Mouse (Mus musculus): ENCODE data around the gene Sema4a. TPM values are rescaled to one million over a fixed set of nuclear protein-coding genes. Genes with fewer than 3 reads are reported as not detected.
"Not testable (repeated sequence)": the region's sequence is repeated elsewhere in the genome, so short reads cannot be mapped to it uniquely, and the experiment has no call there.

Sema4a gene
- total RNA-seq, 2 experiments from 2014 or later: 33.1 to 38.1 TPM

GRCm38 (mm10) chr3:88436395-88437201, 24.4 kb downstream of the Sema4a start:
- peak; percentile 47 to 62 for DNase-seq (ENCODE audit: low spot score in 2 of 2)

GRCm38 (mm10) chr3:88435515-88435914, 25.5 kb downstream of the Sema4a start:
- peak; percentile 54 to 71 for DNase-seq (ENCODE audit: low spot score in 2 of 2)

- not testable (repeated sequence) for DNase-seq (ENCODE audit: low spot score in 2 of 2)
Measured at GRCm38 (mm10) chr3:88428639-88429038, 32.3 kb downstream of the Sema4a start.

- no peak for DNase-seq (ENCODE audit: low spot score in 2 of 2)
Measured at GRCm38 (mm10) chr3:88427342-88427905, 33.6 kb downstream of the Sema4a start.

GRCm38 (mm10) chr3:88425708-88426420, 35.1 kb downstream of the Sema4a start:
- no peak for DNase-seq (ENCODE audit: low spot score in 2 of 2)

GRCm38 (mm10) chr3:88425330-88425689, 35.7 kb downstream of the Sema4a start:
- no peak for DNase-seq (ENCODE audit: low spot score in 2 of 2)

- peak; percentile 89 to 97 for DNase-seq (ENCODE audit: low spot score in 2 of 2)
Measured at GRCm38 (mm10) chr3:88424605-88425329, 36.2 kb downstream of the Sema4a start, which contains the start of gene Slc25a44. Gene Slc25a44, minus strand, starts transcription at chr3:88425139.

- no peak for DNase-seq (ENCODE audit: low spot score in 2 of 2)
Measured at GRCm38 (mm10) chr3:88422020-88422720, 38.8 kb downstream of the Sema4a start.

- DNase-seq (ENCODE audit: low spot score in 2 of 2): no peak
Measured at GRCm38 (mm10) chr3:88420771-88421170, 40.2 kb downstream of the Sema4a start.

GRCm38 (mm10) chr3:88418016-88418415, 43.0 kb downstream of the Sema4a start:
- no peak for DNase-seq (ENCODE audit: low spot score in 2 of 2)

GRCm38 (mm10) chr3:88415668-88416067, 45.3 kb downstream of the Sema4a start:
- DNase-seq (ENCODE audit: low spot score in 2 of 2): no peak

- DNase-seq (ENCODE audit: low spot score in 2 of 2): no peak
Measured at GRCm38 (mm10) chr3:88412636-88413035, 48.3 kb downstream of the Sema4a start.

- no peak for DNase-seq (ENCODE audit: low spot score in 2 of 2)
Measured at GRCm38 (mm10) chr3:88411681-88412080, 49.3 kb downstream of the Sema4a start.

- no peak for DNase-seq (ENCODE audit: low spot score in 2 of 2)
Measured at GRCm38 (mm10) chr3:88410645-88411031, 50.3 kb downstream of the Sema4a start.

GRCm38 (mm10) chr3:88409741-88410644, 51.0 kb downstream of the Sema4a start, which contains the start of gene Pmf1:
Gene Pmf1, minus strand, starts transcription at chr3:88410331.
- DNase-seq (ENCODE audit: low spot score in 2 of 2): peak; percentile 89 to 96

- no peak for DNase-seq (ENCODE audit: low spot score in 2 of 2)
Measured at GRCm38 (mm10) chr3:88408953-88409352, 52.0 kb downstream of the Sema4a start.

- DNase-seq (ENCODE audit: low spot score in 2 of 2): no peak
Measured at GRCm38 (mm10) chr3:88407529-88407928, 53.5 kb downstream of the Sema4a start.

- peak; percentile 60 to 83 for DNase-seq (ENCODE audit: low spot score in 2 of 2)
Measured at GRCm38 (mm10) chr3:88407090-88407489, 53.9 kb downstream of the Sema4a start.

GRCm38 (mm10) chr3:88403522-88404230, 57.3 kb downstream of the Sema4a start:
- no peak for DNase-seq (ENCODE audit: low spot score in 2 of 2)
